Mouse (Mus musculus): Measurements from ENCODE around the gene Tmem135. TPM values are rescaled to one million over a fixed set of nuclear protein-coding genes. Genes with fewer than 3 reads are reported as not detected.

Tmem135 gene
- polyA plus RNA-seq, 2 experiments, result 12.4 to 18.6 TPM

- Histone ChIP-seq H3K4me3 (replicated peaks; ENCODE audit: low read length) (no peak overlapping the region), H3K9me3 (ENCODE audit: control insufficient read depth, low read length) (no peaks in the 10 kb centered on the region), H3K9ac (ENCODE audit: low read depth, low read length, severe bottlenecking) (no peak overlapping the region), H3K36me3 (ENCODE audit: control insufficient read depth, insufficient read depth, low read length) (no peaks in the 10 kb centered on the region), H3K27ac (replicated peaks; ENCODE audit: low read depth, low read length) (peak overlapping the region; percentile 78; the same call in 1 of the 2 replicates), H3K4me2 (replicated peaks; ENCODE audit: low read depth, low read length, severe bottlenecking) (no peak overlapping the region; the same call in 1 of the 2 replicates), H3K27me3 (ENCODE audit: control insufficient read depth, insufficient read depth, low read length) (no peaks in the 10 kb centered on the region), H3K4me1 (ENCODE audit: control insufficient read depth, insufficient read depth, low read length) (peaks cover 30% of the 10 kb centered on the region)
- DNase-seq (ENCODE audit: low spot score) (peak; percentile 94), ATAC-seq (ENCODE audit: low FRiP score, low read depth) (peak; percentile 92)
- no peak for TF ChIP-seq POLR2A (IDR thresholded peaks at IDR 0.05; ENCODE audit: borderline replicate concordance, extremely low read depth, insufficient read depth, insufficient read length)
- WGBS, result 17% methylated on average over 4 of the region's 4 CpGs
These were observed 47.7 kb downstream of the Tmem135 start for GRCm38 (mm10) chr7:89356307-89356706.

DNA sequence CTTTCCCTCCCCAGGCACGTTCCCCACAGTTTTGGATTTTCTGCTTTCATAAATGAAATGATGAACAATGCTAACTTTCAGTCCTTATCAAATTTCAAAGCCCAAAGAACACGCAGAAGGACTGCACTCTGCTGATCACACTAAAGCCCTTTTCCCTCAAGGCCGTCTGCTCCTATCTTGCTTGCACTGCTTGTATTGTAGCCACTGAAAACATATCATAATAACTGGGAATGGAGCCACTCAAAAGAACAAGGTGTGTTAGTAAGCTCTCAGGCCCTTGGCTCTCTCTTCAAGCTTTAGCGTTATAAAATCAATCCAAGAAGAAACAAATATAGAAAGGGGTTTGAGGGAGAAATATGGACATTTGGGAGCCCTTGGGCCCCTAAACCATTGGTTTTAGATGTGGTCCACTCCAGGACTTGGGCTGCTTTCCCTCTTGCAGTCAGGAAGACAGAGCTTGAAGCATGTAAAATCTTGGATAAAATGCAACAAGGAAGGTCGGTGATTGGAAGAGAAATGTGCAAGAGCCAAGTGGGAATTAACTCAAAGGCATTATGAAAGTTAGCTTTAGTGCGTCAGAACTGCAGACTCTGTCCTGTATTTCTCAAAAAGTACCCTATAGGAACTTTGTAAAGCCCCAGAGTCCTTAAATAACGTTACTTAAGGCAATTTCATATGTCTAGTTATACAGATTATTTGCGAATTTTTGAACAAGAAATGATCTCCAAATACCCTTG, 48.3 kb downstream of the Tmem135 start:
- DNase-seq (ENCODE audit: low spot score), result peak; percentile 86
- H3K9me3 ChIP-seq (ENCODE audit: control insufficient read depth, low read length), result no peaks in the 10 kb centered on the region
- peak; percentile 69 for ATAC-seq (ENCODE audit: low FRiP score, low read depth)
- H3K4me2 ChIP-seq (replicated peaks; ENCODE audit: low read depth, low read length, severe bottlenecking), result 0 out of 2 replicates have a peak overlapping the region, but pooled peaks have one; percentile 5
- peaks cover 30% of the 10 kb centered on the region for H3K4me1 ChIP-seq (ENCODE audit: control insufficient read depth, insufficient read depth, low read length)
- peak overlapping the region; percentile 78 for H3K27ac ChIP-seq (replicated peaks; ENCODE audit: low read depth, low read length)
- no peak overlapping the region for H3K9ac ChIP-seq (ENCODE audit: low read depth, low read length, severe bottlenecking)
- no peaks in the 10 kb centered on the region for H3K36me3 ChIP-seq (ENCODE audit: control insufficient read depth, insufficient read depth, low read length)
- no peak overlapping the region for H3K4me3 ChIP-seq (replicated peaks; ENCODE audit: low read length)
- 36% methylated on average over 8 of the region's 8 CpGs for WGBS
- no peak for TF ChIP-seq POLR2A (IDR thresholded peaks at IDR 0.05; ENCODE audit: borderline replicate concordance, extremely low read depth, insufficient read depth, insufficient read length)
- no peaks in the 10 kb centered on the region for H3K27me3 ChIP-seq (ENCODE audit: control insufficient read depth, insufficient read depth, low read length)

- H3K9me3 ChIP-seq (ENCODE audit: control insufficient read depth, low read length), result no peaks in the 10 kb centered on the region
- no peak overlapping the region for H3K4me3 ChIP-seq (replicated peaks; ENCODE audit: low read length)
- no peak for ATAC-seq (ENCODE audit: low FRiP score, low read depth)
- H3K27ac ChIP-seq (replicated peaks; ENCODE audit: low read depth, low read length), result no peak overlapping the region
- no peak overlapping the region for H3K4me2 ChIP-seq (replicated peaks; ENCODE audit: low read depth, low read length, severe bottlenecking)
- TF ChIP-seq POLR2A (IDR thresholded peaks at IDR 0.05; ENCODE audit: borderline replicate concordance, extremely low read depth, insufficient read depth, insufficient read length), result no peak
- H3K27me3 ChIP-seq (ENCODE audit: control insufficient read depth, insufficient read depth, low read length), result no peaks in the 10 kb centered on the region
- H3K4me1 ChIP-seq (ENCODE audit: control insufficient read depth, insufficient read depth, low read length), result peaks cover 13% of the 10 kb centered on the region
- DNase-seq (ENCODE audit: low spot score), result no peak
- no peaks in the 10 kb centered on the region for H3K36me3 ChIP-seq (ENCODE audit: control insufficient read depth, insufficient read depth, low read length)
- no peak overlapping the region for H3K9ac ChIP-seq (ENCODE audit: low read depth, low read length, severe bottlenecking)
These were observed 62.0 kb downstream of the Tmem135 start for GRCm38 (mm10) chr7:89342021-89342420.

DNA sequence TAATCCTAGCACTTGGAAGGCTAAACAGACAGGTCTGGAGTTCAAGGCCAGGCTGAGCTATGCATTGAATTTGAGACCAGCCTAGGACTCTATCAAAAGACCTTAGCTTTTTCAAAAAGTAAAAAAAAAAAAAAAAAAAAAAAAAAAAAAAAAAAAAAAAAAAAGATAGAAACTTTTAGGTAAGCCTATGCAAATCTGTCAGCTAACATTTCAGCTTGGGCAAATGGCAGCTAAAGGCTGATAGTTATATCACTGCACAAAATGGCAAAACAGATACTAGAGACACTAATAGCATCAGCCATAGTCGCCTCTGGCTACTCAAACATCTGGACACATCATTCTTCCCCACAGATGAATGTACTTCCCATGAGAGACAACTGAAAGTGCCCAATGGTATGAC, 64.2 kb downstream of the Tmem135 start:
- Histone ChIP-seq H3K36me3 (ENCODE audit: control insufficient read depth, insufficient read depth, low read length) (no peaks in the 10 kb centered on the region), H3K4me3 (replicated peaks; ENCODE audit: low read length) (no peak overlapping the region), H3K4me1 (ENCODE audit: control insufficient read depth, insufficient read depth, low read length) (peaks cover 20% of the 10 kb centered on the region), H3K27ac (replicated peaks; ENCODE audit: low read depth, low read length) (no peak overlapping the region), H3K4me2 (replicated peaks; ENCODE audit: low read depth, low read length, severe bottlenecking) (no peak overlapping the region), H3K27me3 (ENCODE audit: control insufficient read depth, insufficient read depth, low read length) (no peaks in the 10 kb centered on the region), H3K9me3 (ENCODE audit: control insufficient read depth, low read length) (no peaks in the 10 kb centered on the region), H3K9ac (ENCODE audit: low read depth, low read length, severe bottlenecking) (no peak overlapping the region)
- 74% methylated on average over 1 of the region's 1 CpGs for WGBS
- TF ChIP-seq POLR2A (IDR thresholded peaks at IDR 0.05; ENCODE audit: borderline replicate concordance, extremely low read depth, insufficient read depth, insufficient read length), result no peak
- DNase-seq (ENCODE audit: low spot score) (no peak), ATAC-seq (ENCODE audit: low FRiP score, low read depth) (no peak)

DNA sequence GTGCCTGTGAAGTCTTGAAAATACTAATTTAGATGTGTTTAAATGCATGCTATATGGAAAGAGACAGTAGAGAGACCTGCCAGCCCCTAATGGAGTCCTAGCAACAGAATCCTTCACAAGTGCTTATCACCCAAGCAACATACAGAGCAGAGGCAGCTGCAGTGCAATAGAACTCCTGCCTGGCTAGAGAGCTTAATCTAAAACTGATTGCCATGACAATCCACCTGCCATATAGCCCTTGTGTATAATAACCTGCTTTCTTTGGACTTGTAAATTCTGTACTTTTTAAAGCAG, 64.9 kb downstream of the Tmem135 start:
- Histone ChIP-seq H3K27ac (replicated peaks; ENCODE audit: low read depth, low read length) (no peak overlapping the region), H3K4me2 (replicated peaks; ENCODE audit: low read depth, low read length, severe bottlenecking) (peak overlapping the region; percentile 90), H3K4me3 (replicated peaks; ENCODE audit: low read length) (peak overlapping the region; percentile 92), H3K4me1 (ENCODE audit: control insufficient read depth, insufficient read depth, low read length) (peaks cover 20% of the 10 kb centered on the region), H3K9ac (ENCODE audit: low read depth, low read length, severe bottlenecking) (peak overlapping the region; percentile 87), H3K36me3 (ENCODE audit: control insufficient read depth, insufficient read depth, low read length) (no peaks in the 10 kb centered on the region), H3K27me3 (ENCODE audit: control insufficient read depth, insufficient read depth, low read length) (no peaks in the 10 kb centered on the region), H3K9me3 (ENCODE audit: control insufficient read depth, low read length) (no peaks in the 10 kb centered on the region)
- peak; percentile 17 for DNase-seq (ENCODE audit: low spot score)
- no peak for TF ChIP-seq POLR2A (IDR thresholded peaks at IDR 0.05; ENCODE audit: borderline replicate concordance, extremely low read depth, insufficient read depth, insufficient read length)
- no peak for ATAC-seq (ENCODE audit: low FRiP score, low read depth)
